Mouse (Mus musculus): Measurements from ENCODE around the gene Coro2a. TPM values are rescaled to one million over a fixed set of nuclear protein-coding genes. Genes with fewer than 3 reads are reported as not detected.

The Coro2a gene
- 2.8 and 3.0 TPM in 2 replicates for polyA plus RNA-seq (2012; rRNA removed)

DNA sequence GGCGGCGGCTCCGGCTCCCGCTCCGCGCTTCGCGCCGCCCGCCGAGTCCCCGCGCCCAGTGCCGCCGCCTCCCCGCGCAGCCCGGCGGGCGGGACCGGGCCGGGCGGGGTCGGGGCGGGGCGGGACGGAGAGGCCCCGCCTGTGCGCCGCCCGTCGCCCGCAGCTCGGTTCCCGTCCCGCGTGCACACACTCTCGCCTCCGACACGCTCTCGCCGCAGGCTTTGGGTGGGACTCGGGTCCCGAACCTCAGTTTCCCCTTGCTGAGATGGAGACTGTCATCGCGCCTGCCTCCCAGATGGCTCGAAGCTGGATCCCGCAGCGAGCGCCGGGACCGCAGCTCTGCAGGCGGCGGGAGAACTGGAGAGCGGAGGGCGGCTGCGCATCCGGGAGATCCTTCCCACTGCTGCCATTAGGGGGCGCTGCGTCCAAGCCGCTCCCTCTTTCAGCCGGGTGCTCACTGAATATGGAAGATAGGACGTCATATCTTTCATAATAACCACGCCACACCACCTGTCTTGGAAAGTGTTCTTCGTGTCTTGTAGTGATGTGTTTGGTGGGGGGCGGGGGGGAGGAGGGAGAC, at the start of gene Coro2a:
Gene Coro2a (minus strand): TSS at position 359 of the 580 bp plus-strand sequence.

DNA sequence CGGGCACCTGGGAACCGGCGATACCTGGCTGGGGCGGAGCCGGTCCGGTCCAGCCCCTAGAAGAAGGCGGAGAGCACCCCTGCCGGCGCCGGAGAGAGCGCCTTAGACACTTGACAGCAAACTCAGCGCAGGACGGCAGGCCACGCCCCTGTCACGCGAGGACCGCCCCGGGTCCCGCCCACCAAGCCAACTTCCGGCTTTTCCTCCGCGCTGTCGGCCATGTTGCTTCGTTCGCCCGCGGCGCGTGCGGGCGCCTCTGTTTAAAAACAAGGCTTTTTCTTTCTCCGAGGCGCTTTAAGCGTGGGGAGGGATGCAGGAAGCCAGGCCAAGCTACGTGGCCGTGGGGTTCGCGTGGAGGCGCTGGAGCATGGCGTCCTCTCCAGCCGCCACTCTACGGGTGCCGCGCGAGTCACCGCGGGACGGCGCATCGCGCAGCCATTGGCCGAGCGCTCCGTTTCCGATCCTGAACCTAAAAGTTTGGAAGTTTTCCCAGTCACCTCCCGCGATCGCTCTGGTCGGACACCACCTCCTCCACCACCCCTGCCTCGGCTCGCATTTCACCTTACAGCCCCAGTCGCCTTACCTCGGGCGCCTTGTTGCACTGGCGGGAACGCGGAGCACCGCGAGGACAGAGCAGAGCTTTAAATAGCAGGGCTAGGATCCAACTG, 48.2 kb upstream of the Coro2a start, which contains the start of gene Tbc1d2:
Gene Tbc1d2 (minus strand): TSS at position 124 of the 668 bp plus-strand sequence.

DNA sequence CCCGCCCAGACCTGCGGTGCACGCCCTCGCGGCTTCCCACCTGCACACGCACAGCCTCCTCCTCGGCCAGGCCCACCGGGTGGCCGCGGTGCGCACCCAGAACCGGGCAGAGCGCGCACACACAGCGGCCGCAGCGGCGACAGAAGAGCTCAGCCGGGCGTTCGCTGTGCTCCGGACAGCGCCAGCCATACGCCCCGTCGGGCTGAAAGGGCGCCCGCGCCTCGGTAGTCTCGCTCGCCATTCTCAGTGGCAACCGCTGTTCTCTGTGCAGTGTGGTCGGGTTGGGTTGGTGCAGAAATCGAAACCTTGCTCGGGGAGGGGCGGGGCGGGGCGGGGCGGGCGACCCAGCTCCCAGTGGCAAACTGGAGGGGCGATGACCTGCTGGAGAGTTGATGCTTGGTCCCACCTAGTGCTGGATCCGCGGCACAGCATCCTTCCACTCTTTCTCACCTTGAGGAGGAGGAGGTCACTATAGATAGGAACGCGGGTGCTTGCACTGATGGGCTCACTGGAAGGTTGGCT, 66.1 kb downstream of the Coro2a start, which contains the start of gene Trim14:
Gene Trim14 (minus strand): TSS at position 302 of the 522 bp plus-strand sequence.

GRCm38 (mm10) chr4:46489028-46489925, 112.7 kb downstream of the Coro2a start, which contains the start of gene Nans:
Gene Nans (plus strand): TSS chr4:46489248.

Other genes with a start within 250 kb of the Coro2a start
- 7.2 and 8.3 TPM in 2 replicates for gene Trmo, start 212.8 kb downstream of the Coro2a start, polyA plus RNA-seq (2012; rRNA removed)
- 103 and 104 TPM in 2 replicates for gene Hemgn, start 188.7 kb downstream of the Coro2a start, polyA plus RNA-seq (2012; rRNA removed)
- gene Anp32b, start 151.3 kb downstream of the Coro2a start, polyA plus RNA-seq (2012; rRNA removed) = 52.5 and 69.8 TPM in 2 replicates
- 25.5 and 25.8 TPM in 2 replicates for gene Nans, start 113.0 kb downstream of the Coro2a start, polyA plus RNA-seq (2012; rRNA removed)
- 8.8 and 9.5 TPM in 2 replicates for gene Trim14, start 66.1 kb downstream of the Coro2a start, polyA plus RNA-seq (2012; rRNA removed)
- 1.0 and 1.5 TPM in 2 replicates for gene Tbc1d2, start 48.0 kb upstream of the Coro2a start, polyA plus RNA-seq (2012; rRNA removed)